Mouse (Mus musculus): ENCODE measurements around the gene Ptgr2. TPM values are rescaled to one million over a fixed set of nuclear protein-coding genes. Genes with fewer than 3 reads are reported as not detected.

The Ptgr2 gene
- polyA plus RNA-seq, 1 experiment from 2014 or later: 30.4 TPM

DNA sequence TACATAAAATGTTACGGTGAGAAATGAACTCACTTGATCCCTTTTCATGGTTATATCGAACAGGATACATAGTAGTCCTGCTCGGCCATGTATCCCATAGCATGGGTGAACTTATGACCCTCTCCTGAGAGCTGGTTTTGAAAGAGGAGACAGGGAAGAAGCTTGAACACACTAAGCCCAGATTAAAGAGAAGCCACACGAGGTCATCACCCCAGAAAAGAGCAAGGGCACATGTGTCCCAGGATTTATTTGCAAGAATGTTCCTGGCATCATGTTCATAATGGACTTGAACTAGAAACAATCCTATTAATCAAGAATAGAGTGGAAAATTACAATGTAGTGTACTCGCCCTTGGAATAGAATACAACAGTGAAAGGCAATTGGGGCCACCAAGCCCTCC is 30.1 kb upstream of the Ptgr2 start:
- DNase-seq (ENCODE audit: low spot score): no peak
- Histone ChIP-seq H3K36me3 (ENCODE audit: control insufficient read depth, insufficient read depth, low read length) (no peaks in the 10 kb centered on the region), H3K4me1 (replicated peaks; ENCODE audit: control insufficient read depth, insufficient read depth, low read length) (no peaks in the 10 kb centered on the region), H3K4me2 (ENCODE audit: low read length) (no peak overlapping the region), H3K4me3 (ENCODE audit: low read depth, low read length) (no peak overlapping the region), H3K27me3 (replicated peaks; ENCODE audit: control insufficient read depth, insufficient read depth, low read length) (no peaks in the 10 kb centered on the region), H3K27ac (ENCODE audit: low read depth) (no peak overlapping the region), H3K9me3 (ENCODE audit: control insufficient read depth, low read length) (no peaks in the 10 kb centered on the region), H3K9ac (ENCODE audit: low read length) (no peak overlapping the region)
- ATAC-seq (replicated peaks; ENCODE audit: low FRiP score, low TSS enrichment, low read depth): no peak
- 75% methylated on average over 5 of the region's 5 CpGs for WGBS

DNA sequence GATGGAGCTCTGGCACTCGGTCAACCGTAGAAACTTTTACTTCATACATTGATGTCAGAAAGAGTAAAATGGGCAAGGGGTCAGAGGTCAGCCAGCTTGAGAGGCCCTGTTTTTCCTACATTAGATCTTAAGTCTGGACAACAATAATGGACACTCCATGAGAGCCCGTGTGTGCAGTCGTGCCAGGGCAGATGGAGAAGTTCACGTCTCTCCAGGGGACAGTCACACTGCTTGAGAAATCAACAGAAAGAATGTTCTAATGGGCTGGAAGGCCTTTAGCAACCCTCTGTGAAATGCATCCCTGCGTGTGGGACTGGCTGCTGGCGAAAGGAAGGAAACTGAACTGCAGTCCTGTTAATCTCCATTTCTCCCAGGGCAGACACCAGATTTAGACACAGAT is 24.7 kb upstream of the Ptgr2 start:
- H3K27me3 ChIP-seq (replicated peaks; ENCODE audit: control insufficient read depth, insufficient read depth, low read length): no peaks in the 10 kb centered on the region
- no peaks in the 10 kb centered on the region for H3K4me1 ChIP-seq (replicated peaks; ENCODE audit: control insufficient read depth, insufficient read depth, low read length)
- H3K27ac ChIP-seq (ENCODE audit: low read depth): no peak overlapping the region
- H3K9ac ChIP-seq (ENCODE audit: low read length): no peak overlapping the region
- ATAC-seq (replicated peaks; ENCODE audit: low FRiP score, low TSS enrichment, low read depth): no peak
- no peaks in the 10 kb centered on the region for H3K36me3 ChIP-seq (ENCODE audit: control insufficient read depth, insufficient read depth, low read length)
- no peaks in the 10 kb centered on the region for H3K9me3 ChIP-seq (ENCODE audit: control insufficient read depth, low read length)
- 58% methylated on average over 7 of the region's 7 CpGs for WGBS
- no peak overlapping the region for H3K4me2 ChIP-seq (ENCODE audit: low read length)
- H3K4me3 ChIP-seq (ENCODE audit: low read depth, low read length): no peak overlapping the region
- no peak for DNase-seq (ENCODE audit: low spot score)

- H3K4me1 ChIP-seq (replicated peaks; ENCODE audit: control insufficient read depth, insufficient read depth, low read length): no peaks in the 10 kb centered on the region
- 64% methylated on average over 2 of the region's 2 CpGs for WGBS
- H3K4me3 ChIP-seq (ENCODE audit: low read depth, low read length): no peak overlapping the region
- no peaks in the 10 kb centered on the region for H3K27me3 ChIP-seq (replicated peaks; ENCODE audit: control insufficient read depth, insufficient read depth, low read length)
- H3K27ac ChIP-seq (ENCODE audit: low read depth): no peak overlapping the region
- H3K9ac ChIP-seq (ENCODE audit: low read length): no peak overlapping the region
- H3K9me3 ChIP-seq (ENCODE audit: control insufficient read depth, low read length): no peaks in the 10 kb centered on the region
- no peak overlapping the region for H3K4me2 ChIP-seq (ENCODE audit: low read length)
- ATAC-seq (replicated peaks; ENCODE audit: low FRiP score, low TSS enrichment, low read depth): no peak
- no peaks in the 10 kb centered on the region for H3K36me3 ChIP-seq (ENCODE audit: control insufficient read depth, insufficient read depth, low read length)
- no peak for DNase-seq (ENCODE audit: low spot score)
These were observed 17.8 kb upstream of the Ptgr2 start for GRCm38 (mm10) chr12:84267264-84267663.

DNA sequence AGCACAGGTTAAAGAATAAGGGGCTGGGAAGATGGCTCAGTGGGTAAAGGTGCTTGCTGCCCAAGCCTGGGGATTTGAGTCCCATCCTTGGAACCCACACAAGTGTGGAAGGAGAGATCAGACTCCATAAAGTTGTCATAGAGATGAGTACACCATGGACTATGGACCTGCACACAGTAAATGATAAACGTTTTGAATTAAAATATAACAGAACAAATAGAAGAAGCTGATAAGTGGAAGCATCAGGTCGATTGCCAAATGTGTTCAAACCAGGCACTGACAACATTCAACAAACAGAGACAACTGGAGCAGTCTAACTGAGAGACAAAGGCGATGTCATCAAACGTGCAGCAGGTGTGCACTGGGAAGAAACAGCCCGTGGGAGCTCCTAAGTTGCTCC is 11.7 kb upstream of the Ptgr2 start:
- no peaks in the 10 kb centered on the region for H3K36me3 ChIP-seq (ENCODE audit: control insufficient read depth, insufficient read depth, low read length)
- ATAC-seq (replicated peaks; ENCODE audit: low FRiP score, low TSS enrichment, low read depth): no peak
- WGBS: 66% methylated on average over 5 of the region's 5 CpGs

DNA sequence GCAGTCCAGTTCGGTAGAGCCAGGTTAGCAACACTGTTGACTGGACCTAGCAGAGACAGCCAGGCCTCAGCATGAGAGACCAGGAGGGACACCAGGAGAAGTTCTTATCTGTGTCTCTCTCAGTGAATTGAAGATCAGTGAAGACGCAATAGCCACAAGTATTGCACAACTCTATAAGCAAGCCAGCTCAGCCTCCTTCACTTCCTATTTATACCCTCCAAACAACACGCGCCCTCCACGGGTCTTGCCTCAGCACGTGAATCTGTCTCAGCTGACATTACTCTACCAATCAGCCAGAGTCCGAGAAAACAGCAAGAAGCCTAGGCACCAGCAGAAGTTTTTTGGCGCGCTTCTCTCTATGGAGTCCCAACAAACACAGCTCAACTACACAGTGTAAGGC is 9.7 kb upstream of the Ptgr2 start:
- Histone ChIP-seq H3K9me3 (ENCODE audit: control insufficient read depth, low read length) (no peaks in the 10 kb centered on the region), H3K9ac (ENCODE audit: low read length) (no peak overlapping the region), H3K36me3 (ENCODE audit: control insufficient read depth, insufficient read depth, low read length) (no peaks in the 10 kb centered on the region), H3K27ac (ENCODE audit: low read depth) (no peak overlapping the region), H3K4me3 (ENCODE audit: low read depth, low read length) (no peak overlapping the region), H3K27me3 (replicated peaks; ENCODE audit: control insufficient read depth, insufficient read depth, low read length) (no peaks in the 10 kb centered on the region), H3K4me2 (ENCODE audit: low read length) (no peak overlapping the region), H3K4me1 (replicated peaks; ENCODE audit: control insufficient read depth, insufficient read depth, low read length) (no peaks in the 10 kb centered on the region)
- WGBS: 94% methylated on average over 9 of the region's 9 CpGs
- ATAC-seq (replicated peaks; ENCODE audit: low FRiP score, low TSS enrichment, low read depth) (no peak), DNase-seq (ENCODE audit: low spot score) (no peak)

More for the DNA sequence above, 11.7 kb upstream of the Ptgr2 start:
- no peak overlapping the region for H3K27ac ChIP-seq (ENCODE audit: low read depth)
- H3K9me3 ChIP-seq (ENCODE audit: control insufficient read depth, low read length): no peaks in the 10 kb centered on the region
- H3K9ac ChIP-seq (ENCODE audit: low read length): no peak overlapping the region
- H3K4me2 ChIP-seq (ENCODE audit: low read length): no peak overlapping the region
- no peak for DNase-seq (ENCODE audit: low spot score)
- no peaks in the 10 kb centered on the region for H3K27me3 ChIP-seq (replicated peaks; ENCODE audit: control insufficient read depth, insufficient read depth, low read length)
- no peaks in the 10 kb centered on the region for H3K4me1 ChIP-seq (replicated peaks; ENCODE audit: control insufficient read depth, insufficient read depth, low read length)
- H3K4me3 ChIP-seq (ENCODE audit: low read depth, low read length): no peak overlapping the region

DNA sequence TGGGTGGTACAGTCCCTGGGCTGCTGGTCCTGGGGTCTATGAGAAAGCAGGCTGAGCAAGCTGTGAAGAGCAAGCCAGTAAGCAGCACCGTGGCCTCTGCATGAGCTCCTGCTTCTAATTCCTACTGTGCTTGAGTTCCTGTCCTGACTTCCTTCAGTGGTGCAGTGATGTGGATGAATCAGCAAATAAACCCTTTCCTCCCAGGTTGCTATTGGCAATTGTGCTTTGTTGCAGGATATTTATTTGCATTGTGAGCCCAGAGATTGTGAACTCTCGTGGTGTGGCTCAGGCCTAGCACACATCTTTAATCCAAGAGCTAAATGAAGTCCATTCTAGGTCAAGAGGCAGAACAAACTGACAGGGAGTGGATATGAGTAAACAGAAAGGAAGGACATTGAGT is 8.7 kb upstream of the Ptgr2 start:
- no peaks in the 10 kb centered on the region for H3K4me1 ChIP-seq (replicated peaks; ENCODE audit: control insufficient read depth, insufficient read depth, low read length)
- H3K36me3 ChIP-seq (ENCODE audit: control insufficient read depth, insufficient read depth, low read length): no peaks in the 10 kb centered on the region
- no peaks in the 10 kb centered on the region for H3K27me3 ChIP-seq (replicated peaks; ENCODE audit: control insufficient read depth, insufficient read depth, low read length)
- DNase-seq (ENCODE audit: low spot score): no peak
- 72% methylated on average over 2 of the region's 2 CpGs for WGBS
- no peak overlapping the region for H3K9ac ChIP-seq (ENCODE audit: low read length)
- H3K9me3 ChIP-seq (ENCODE audit: control insufficient read depth, low read length): no peaks in the 10 kb centered on the region
- no peak overlapping the region for H3K4me3 ChIP-seq (ENCODE audit: low read depth, low read length)
- H3K27ac ChIP-seq (ENCODE audit: low read depth): no peak overlapping the region
- no peak overlapping the region for H3K4me2 ChIP-seq (ENCODE audit: low read length)
- ATAC-seq (replicated peaks; ENCODE audit: low FRiP score, low TSS enrichment, low read depth): no peak

GRCm38 (mm10) chr12:84276799-84277198 is 8.2 kb upstream of the Ptgr2 start:
- Histone ChIP-seq H3K9me3 (ENCODE audit: control insufficient read depth, low read length) (no peaks in the 10 kb centered on the region), H3K4me2 (ENCODE audit: low read length) (no peak overlapping the region), H3K27ac (ENCODE audit: low read depth) (no peak overlapping the region), H3K4me3 (ENCODE audit: low read depth, low read length) (no peak overlapping the region), H3K9ac (ENCODE audit: low read length) (no peak overlapping the region), H3K4me1 (replicated peaks; ENCODE audit: control insufficient read depth, insufficient read depth, low read length) (no peaks in the 10 kb centered on the region), H3K27me3 (replicated peaks; ENCODE audit: control insufficient read depth, insufficient read depth, low read length) (no peaks in the 10 kb centered on the region), H3K36me3 (ENCODE audit: control insufficient read depth, insufficient read depth, low read length) (no peaks in the 10 kb centered on the region)
- no peak for ATAC-seq (replicated peaks; ENCODE audit: low FRiP score, low TSS enrichment, low read depth)
- no peak for DNase-seq (ENCODE audit: low spot score)
- WGBS: 80% methylated on average over 4 of the region's 4 CpGs

- Histone ChIP-seq H3K9ac (ENCODE audit: low read length) (no peak overlapping the region), H3K27me3 (replicated peaks; ENCODE audit: control insufficient read depth, insufficient read depth, low read length) (no peaks in the 10 kb centered on the region), H3K4me3 (ENCODE audit: low read depth, low read length) (no peak overlapping the region), H3K4me2 (ENCODE audit: low read length) (no peak overlapping the region), H3K4me1 (replicated peaks; ENCODE audit: control insufficient read depth, insufficient read depth, low read length) (no peaks in the 10 kb centered on the region), H3K9me3 (ENCODE audit: control insufficient read depth, low read length) (no peaks in the 10 kb centered on the region), H3K27ac (ENCODE audit: low read depth) (no peak overlapping the region), H3K36me3 (ENCODE audit: control insufficient read depth, insufficient read depth, low read length) (no peaks in the 10 kb centered on the region)
- DNase-seq (ENCODE audit: low spot score): no peak
- 62% methylated on average over 3 of the region's 3 CpGs for WGBS
- no peak for ATAC-seq (replicated peaks; ENCODE audit: low FRiP score, low TSS enrichment, low read depth)
These were observed 7.2 kb upstream of the Ptgr2 start for GRCm38 (mm10) chr12:84277832-84278231.

- Histone ChIP-seq H3K36me3 (ENCODE audit: control insufficient read depth, insufficient read depth, low read length) (no peaks in the 10 kb centered on the region), H3K9ac (ENCODE audit: low read length) (no peak overlapping the region), H3K9me3 (ENCODE audit: control insufficient read depth, low read length) (no peaks in the 10 kb centered on the region), H3K27ac (ENCODE audit: low read depth) (no peak overlapping the region), H3K4me2 (ENCODE audit: low read length) (no peak overlapping the region), H3K27me3 (replicated peaks; ENCODE audit: control insufficient read depth, insufficient read depth, low read length) (no peaks in the 10 kb centered on the region), H3K4me3 (ENCODE audit: low read depth, low read length) (no peak overlapping the region), H3K4me1 (replicated peaks; ENCODE audit: control insufficient read depth, insufficient read depth, low read length) (no peaks in the 10 kb centered on the region)
- DNase-seq (ENCODE audit: low spot score) (no peak), ATAC-seq (replicated peaks; ENCODE audit: low FRiP score, low TSS enrichment, low read depth) (no peak)
- 82% methylated on average over 7 of the region's 7 CpGs for whole genome bisulfite sequencing
These were observed 6.1 kb upstream of the Ptgr2 start for GRCm38 (mm10) chr12:84278901-84279300.

Measured in intestine, embryonic 14.5 days (tissue).